Mouse (Mus musculus): Measurements from ENCODE around the gene Sept1.
"Not testable (repeated sequence)": the region's sequence is repeated elsewhere in the genome, so short reads cannot be mapped to it uniquely, and the experiment has no call there.

Sept1 gene

GRCm38 (mm10) chr7:127253821-127254769 is 21.2 kb upstream of the Sept1 start:
- DNase-seq (ENCODE audit: low spot score) = peak; percentile 97

GRCm38 (mm10) chr7:127253341-127253740 is 20.4 kb upstream of the Sept1 start:
- no peak for DNase-seq (ENCODE audit: low spot score)

GRCm38 (mm10) chr7:127252414-127252813 is 19.5 kb upstream of the Sept1 start:
- peak; percentile 68 for DNase-seq (ENCODE audit: low spot score)

GRCm38 (mm10) chr7:127250511-127250910 is 17.6 kb upstream of the Sept1 start:
- not testable (repeated sequence) for DNase-seq (ENCODE audit: low spot score)

- DNase-seq (ENCODE audit: low spot score) = no peak
Observed at GRCm38 (mm10) chr7:127244658-127245510, 12.0 kb upstream of the Sept1 start.

- peak; percentile 98 for DNase-seq (ENCODE audit: low spot score)
Observed at GRCm38 (mm10) chr7:127243870-127244657, 11.1 kb upstream of the Sept1 start, which contains the start of gene Zfp771. Zfp771 (plus strand) TSS chr7:127244274.

GRCm38 (mm10) chr7:127243361-127243867 is 10.5 kb upstream of the Sept1 start:
- no peak for DNase-seq (ENCODE audit: low spot score)

- no peak for DNase-seq (ENCODE audit: low spot score)
Observed at GRCm38 (mm10) chr7:127234777-127235176, 1.8 kb upstream of the Sept1 start.

GRCm38 (mm10) chr7:127233765-127234164 is 835 bp upstream of the Sept1 start:
- no peak for DNase-seq (ENCODE audit: low spot score)

- DNase-seq (ENCODE audit: low spot score) = peak; percentile 70
Observed at GRCm38 (mm10) chr7:127233368-127233749, 429 bp upstream of the Sept1 start.

- peak; percentile 42 for DNase-seq (ENCODE audit: low spot score)
Observed at GRCm38 (mm10) chr7:127231826-127232621, 906 bp downstream of the Sept1 start.

GRCm38 (mm10) chr7:127231376-127231775 is 1.6 kb downstream of the Sept1 start:
- no peak for DNase-seq (ENCODE audit: low spot score)

- DNase-seq (ENCODE audit: low spot score) = peak; percentile 85
Observed at GRCm38 (mm10) chr7:127228615-127229303, 4.2 kb downstream of the Sept1 start.

- no peak for DNase-seq (ENCODE audit: low spot score)
Observed at GRCm38 (mm10) chr7:127225147-127225995, 7.6 kb downstream of the Sept1 start.

- no peak for DNase-seq (ENCODE audit: low spot score)
Observed at GRCm38 (mm10) chr7:127224616-127225015, 8.3 kb downstream of the Sept1 start.

- no peak for DNase-seq (ENCODE audit: low spot score)
Observed at GRCm38 (mm10) chr7:127223515-127224478, 9.1 kb downstream of the Sept1 start.

- DNase-seq (ENCODE audit: low spot score) = no peak
Observed at GRCm38 (mm10) chr7:127223106-127223505, 9.8 kb downstream of the Sept1 start.

GRCm38 (mm10) chr7:127220440-127220839 is 12.5 kb downstream of the Sept1 start:
- DNase-seq (ENCODE audit: low spot score) = no peak
